Mouse (Mus musculus) lung, postnatal 25 days (tissue): ENCODE measurements around the gene Zfp42.

Experiments
- DNase-seq: peaks from one replicate; pipeline ENCODE4 v3.0.0; 2022; ENCODE audit warnings: low spot score

The Zfp42 gene

GRCm38 (mm10) chr8:43251653-43252052 is 55.1 kb downstream of the Zfp42 start:
- no peak for DNase-seq

DNA sequence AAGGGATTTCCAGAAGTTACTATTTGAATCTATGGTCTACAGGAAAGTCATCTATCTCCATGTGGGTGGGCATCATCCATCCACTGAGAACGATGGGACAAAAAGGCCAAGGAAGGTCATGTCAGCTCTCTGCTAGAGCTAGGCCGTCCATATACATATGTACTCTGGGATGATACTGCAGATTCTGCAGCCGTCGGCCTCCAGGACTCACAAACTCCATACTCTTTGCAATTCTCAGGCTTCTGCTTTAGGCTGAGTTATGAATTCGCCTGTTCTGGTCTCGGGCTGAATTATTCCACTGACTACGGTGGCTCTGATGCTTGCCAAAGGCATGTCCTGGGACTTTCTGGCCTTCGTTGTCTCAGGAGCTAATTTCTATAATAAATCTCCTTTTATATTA is 58.1 kb downstream of the Zfp42 start:
- DNase-seq, result no peak
